Mouse (Mus musculus): ENCODE data around the gene Vmn1r179.
A peak's percentile ranks its signal among the peaks of the same experiment; 100 is the strongest.
"Not testable (repeated sequence)": the region's sequence is repeated elsewhere in the genome, so short reads cannot be mapped to it uniquely, and the experiment has no call there.

Gene Vmn1r179

DNA sequence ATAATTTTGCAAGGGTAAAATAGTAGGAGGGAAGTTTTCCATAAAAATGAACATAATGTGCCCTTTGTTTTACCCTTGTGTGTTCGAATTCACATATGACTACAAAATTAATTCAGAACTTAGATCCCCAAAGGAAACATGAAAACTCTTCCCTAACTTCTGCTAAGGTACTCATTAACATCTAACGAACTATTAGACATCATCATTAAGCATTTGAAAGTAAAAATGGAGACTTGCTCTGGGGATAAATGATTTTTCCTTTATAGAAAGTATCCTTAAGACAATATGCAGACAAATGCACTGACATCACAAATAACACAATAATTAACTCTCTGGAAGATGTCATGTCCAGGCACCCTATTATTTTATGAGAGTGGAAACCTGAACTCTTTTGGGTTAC, at the start of gene Vmn1r179:
TSS of gene Vmn1r179 (plus strand) at position 301 of the 400 bp plus-strand sequence.
- no peak for DNase-seq

- DNase-seq, result no peak
These were observed 35.1 kb upstream of the Vmn1r179 start, which contains the start of gene Vmn1r178 for GRCm38 (mm10) chr7:23891709-23892108. TSS of gene Vmn1r178 (plus strand) at chr7:23892009.

DNA sequence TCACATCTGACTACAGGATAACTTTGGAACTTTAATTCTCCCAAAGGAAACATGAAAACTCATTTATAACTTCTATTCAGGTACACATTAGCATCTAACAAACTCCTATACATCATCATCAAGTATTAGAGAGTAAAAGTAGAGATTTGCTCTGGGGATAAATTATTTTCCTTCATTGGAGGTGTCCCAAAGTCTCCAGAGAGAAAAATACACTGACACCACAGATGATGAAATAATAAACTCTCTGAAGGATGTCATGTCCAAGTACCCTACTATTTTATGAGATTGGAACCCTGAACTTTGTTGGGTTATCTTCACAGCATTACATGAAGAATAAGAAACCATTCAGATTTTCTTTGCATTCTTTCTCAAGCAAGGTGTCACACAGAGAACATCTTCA, 23.6 kb downstream of the Vmn1r179 start, which contains the start of gene Vmn1r180:
TSS of gene Vmn1r180 (plus strand) at position 301 of the 400 bp plus-strand sequence.
- DNase-seq, result no peak

- DNase-seq, result peak; percentile 23
These were observed 41.3 kb downstream of the Vmn1r179 start for GRCm38 (mm10) chr7:23968044-23968443.

DNA sequence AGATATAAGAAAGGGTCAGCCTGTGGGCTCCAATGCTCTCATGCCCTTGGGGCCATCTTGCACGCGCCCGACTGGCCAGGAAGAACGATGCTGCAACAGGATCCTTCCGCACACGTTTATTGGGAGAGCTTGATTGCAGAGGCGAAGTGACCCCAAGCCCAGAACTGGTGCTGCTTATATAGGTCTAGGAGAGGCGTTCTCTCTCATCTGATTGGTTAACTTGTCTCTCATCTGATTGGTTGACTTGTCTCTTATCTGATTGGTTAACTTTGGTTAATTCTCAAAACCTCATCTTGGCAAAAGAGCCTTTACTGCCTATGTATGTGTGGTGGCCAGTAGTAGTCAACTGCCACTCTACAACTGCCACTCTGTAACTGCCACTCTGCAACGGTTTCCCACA, 47.5 kb downstream of the Vmn1r179 start, which contains the start of gene Vmn1r181:
TSS of gene Vmn1r181 (plus strand) at position 301 of the 400 bp plus-strand sequence.
- not testable (repeated sequence) for DNase-seq
